Mouse (Mus musculus): ENCODE results near the gene Ldlr.

Gene Ldlr

DNA sequence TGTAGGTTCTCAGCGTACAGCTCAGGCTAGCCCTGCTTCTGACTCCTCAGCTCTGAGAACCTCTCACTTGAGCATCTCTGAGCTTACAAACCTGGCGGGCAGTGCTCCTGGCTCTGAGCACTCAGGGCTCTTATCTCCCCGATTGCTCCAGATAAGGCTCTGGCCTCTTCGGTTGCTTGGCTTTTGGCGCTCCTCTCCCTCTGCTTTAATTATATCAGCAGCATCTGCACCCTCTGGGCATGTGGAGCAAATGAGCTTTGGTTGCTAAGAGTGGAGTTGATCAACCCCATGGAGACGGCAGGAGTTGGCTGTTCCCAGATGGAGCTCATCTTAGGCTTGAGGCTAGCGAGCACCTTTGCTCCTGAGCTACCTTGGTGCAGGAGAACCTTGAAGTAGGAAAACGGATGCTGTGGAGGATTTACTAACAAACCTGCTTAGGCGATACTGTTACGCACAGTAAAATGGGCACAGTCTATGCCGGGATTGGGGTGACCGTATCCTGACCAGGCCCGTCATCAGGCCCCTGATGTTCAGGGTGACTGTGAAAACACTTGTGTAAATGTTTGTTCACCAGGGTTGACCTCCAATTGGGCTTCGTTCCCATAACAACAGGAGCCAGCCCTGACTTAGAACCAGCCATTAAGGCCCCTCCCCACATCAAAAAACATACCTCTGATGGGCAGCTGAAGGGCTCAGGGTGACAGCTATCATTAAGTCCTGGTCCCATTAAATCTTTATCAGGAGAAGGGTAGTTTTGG is 3.1 kb downstream of the Ldlr start:
- DNase-seq, result no peak

DNA sequence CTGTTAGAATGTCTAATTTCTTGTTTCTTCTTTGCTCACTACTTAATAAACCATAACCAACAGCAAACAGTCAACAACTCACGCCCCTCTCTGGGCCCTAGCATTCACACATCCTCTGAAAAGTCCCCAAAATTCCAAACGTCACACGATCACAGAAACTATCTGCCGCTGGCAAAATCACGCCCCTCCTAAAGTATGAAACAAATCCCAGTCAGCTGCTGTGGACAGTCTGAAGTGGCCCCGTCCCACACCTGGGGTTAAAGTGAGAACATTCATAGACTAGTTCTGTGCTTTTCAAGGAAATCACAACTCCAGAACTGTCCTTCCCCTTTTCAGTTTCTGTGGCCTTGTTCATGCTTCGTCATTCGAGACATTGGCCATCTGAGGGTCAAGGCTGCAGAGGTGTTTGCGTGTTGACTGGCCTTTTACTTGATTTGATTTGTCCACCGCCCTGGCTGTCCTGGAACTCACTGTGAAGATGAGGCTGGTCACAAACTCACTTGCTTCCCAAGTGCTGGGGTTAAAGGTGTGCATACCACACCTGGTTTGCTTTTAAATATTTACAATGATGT is 5.1 kb downstream of the Ldlr start:
- DNase-seq, result no peak

DNA sequence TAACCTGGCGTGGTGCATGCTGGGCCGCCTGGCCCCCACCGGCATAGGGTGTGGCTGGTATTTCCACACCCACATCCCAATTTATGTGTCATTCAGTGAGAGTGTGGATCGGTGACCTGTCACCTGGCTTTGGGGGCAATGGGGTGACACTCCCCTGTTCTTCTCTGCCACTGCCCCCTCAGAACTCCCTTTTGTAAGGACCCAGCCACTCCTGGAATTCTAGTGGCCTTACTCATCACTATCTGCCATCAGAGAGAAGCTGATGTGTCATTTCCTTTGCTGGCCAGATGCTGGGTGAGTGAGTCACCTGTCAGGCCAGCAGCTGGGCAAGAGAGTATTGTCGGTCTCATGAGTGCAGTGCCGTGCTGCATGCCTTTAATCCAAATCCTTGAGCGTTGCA is 6.0 kb downstream of the Ldlr start:
- no peak for DNase-seq

DNA sequence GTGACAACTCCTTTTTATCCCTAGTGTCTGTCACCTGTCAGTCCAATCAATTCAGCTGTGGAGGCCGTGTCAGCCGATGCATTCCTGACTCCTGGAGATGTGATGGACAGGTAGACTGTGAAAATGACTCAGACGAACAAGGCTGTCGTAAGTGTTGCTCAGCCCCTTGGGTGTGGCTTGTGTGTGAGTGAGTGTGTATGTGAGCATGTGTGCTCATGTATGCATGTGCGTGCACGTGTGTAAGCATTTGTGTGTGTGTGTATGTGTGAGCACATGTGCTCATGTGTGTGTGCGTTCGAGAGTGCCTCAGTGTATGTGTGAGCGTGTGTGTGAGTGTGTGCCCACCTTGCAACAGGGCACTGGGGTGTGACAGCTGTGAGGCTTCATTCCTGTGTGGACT is 9.0 kb downstream of the Ldlr start:
- no peak for DNase-seq

DNA sequence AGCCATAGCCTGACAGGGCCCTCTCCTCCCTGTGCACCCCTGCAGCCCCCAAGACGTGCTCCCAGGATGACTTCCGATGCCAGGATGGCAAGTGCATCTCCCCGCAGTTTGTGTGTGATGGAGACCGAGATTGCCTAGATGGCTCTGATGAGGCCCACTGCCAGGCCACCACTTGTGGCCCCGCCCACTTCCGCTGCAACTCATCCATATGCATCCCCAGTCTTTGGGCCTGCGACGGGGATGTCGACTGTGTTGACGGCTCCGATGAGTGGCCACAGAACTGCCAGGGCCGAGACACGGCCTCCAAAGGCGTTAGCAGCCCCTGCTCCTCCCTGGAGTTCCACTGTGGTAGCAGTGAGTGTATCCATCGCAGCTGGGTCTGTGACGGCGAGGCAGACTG is 10.2 kb downstream of the Ldlr start:
- DNase-seq, result no peak

DNA sequence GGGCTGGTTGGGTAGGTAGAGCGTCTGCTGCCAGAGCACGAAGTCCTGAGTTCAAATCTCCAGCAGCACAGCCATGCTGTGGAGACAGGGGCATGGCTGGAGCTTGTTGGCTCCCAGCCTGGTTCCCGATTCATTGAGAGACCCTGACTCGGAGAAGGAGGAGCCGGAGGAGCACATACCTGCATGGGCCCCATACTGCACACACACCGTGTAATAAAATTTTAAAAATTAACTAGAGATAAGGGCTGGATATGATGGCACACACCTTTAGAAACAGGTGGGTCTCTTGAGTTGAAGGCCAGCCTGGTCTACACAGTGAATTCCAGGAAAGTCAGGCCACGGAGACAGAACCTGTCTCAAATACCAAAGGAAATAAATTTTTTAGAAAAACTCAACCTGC is 10.7 kb downstream of the Ldlr start:
- DNase-seq, result no peak

DNA sequence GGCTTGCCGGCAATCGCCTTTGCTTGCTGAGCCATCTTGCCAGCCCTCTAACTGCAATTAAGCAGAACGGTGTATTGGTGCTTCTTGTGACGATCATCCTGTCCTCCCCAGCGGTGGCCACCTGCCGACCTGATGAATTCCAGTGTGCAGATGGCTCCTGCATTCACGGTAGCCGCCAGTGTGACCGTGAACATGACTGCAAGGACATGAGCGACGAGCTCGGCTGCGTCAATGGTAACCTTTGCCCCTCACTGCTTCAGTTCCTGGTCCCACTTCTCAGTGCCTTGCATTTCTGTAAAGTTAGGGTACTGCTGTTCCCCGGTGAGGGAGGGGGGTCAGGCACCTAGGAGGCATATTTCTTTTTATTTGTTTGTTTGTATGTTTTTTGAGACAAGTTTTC is 11.8 kb downstream of the Ldlr start:
- no peak for DNase-seq

DNA sequence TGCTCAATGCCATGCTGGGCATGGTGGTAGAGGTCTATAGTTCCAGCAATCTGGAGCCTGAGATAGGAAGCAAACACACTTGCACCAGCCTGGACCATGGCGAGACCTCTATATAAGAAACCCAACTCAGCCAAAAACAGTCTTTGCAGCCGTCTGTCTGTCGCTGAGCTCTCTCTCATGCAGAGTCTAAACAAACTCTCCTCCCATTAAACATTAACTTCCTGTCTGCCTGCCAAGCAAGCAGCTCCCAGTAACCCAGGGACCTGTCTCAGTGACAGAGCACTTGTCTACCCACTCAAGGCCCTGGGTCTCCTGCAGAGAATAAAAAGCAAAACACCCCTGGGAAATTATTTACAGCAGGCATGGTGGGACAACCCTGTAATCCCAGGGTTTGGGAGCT is 13.3 kb downstream of the Ldlr start:
- DNase-seq, result no peak

DNA sequence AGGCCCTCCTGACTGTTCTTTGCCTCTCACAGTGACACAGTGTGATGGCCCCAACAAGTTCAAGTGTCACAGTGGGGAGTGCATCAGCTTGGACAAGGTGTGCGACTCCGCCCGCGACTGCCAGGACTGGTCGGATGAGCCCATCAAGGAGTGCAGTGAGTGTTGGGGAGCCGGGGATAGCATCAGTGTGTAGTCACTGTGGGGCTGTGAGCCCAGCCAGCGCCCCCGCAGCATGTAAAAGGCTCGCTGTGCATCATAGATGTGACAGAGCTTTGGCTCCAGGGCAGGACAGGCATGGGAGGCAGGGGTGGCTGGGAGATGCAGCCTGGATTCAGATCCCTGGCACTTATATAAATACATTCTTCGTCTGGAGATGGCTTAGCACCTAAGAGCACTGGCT is 13.9 kb downstream of the Ldlr start:
- DNase-seq, result no peak

DNA sequence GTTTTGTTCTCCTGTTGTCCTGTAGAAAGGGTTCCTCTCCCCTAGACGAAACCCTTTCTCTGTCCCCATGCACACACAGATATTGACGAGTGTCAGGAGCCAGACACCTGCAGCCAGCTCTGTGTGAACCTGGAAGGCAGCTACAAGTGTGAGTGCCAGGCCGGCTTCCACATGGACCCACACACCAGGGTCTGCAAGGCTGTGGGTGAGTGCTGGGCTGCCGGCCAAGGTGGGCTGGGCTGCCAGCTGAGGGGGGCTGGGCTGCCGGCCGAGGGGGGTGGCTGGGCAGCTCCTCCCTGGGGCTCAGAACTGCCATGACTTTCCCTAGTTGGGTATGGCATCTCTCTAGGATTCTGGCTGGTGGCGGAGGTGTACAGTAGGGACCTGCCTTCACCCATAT is 15.5 kb downstream of the Ldlr start:
- no peak for DNase-seq

DNA sequence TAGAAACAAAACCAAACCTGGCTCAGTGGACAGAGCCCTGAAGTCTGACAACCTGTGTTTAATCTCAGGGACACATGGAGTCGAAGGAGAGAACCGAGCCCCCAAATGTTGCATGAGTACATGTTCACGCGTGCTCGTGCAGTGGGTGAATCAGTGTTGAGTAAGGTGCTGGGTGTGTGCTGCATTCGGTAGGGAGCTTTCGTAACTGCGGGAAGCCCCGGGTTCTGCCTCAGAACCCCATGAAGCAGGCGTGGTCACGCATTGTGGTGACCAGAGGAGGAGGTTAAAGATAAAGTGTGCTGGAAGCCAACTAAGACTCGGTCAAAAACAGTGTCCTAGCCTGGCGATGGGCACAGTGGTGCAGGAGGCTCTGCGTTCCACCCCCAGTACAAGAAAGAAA is 17.1 kb downstream of the Ldlr start:
- DNase-seq, result no peak

DNA sequence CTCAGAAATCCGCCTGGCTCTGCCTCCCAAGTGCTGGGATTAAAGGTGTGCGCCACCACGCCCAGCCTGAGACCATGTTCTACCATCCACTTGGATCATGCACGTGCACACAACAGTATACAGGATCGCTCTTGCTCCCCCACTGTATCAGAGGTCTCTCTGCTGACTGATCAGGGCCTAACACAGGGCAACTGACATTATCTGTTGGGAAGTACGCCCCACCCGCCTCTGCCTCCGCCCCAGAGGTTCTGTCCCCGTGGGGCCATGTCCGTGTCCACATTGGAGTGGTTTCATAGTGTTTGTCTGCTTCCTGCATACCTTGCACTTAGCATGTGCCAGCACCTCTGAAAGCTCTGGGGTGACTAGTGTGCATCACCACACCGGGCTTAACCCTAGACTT is 18.2 kb downstream of the Ldlr start:
- no peak for DNase-seq

DNA sequence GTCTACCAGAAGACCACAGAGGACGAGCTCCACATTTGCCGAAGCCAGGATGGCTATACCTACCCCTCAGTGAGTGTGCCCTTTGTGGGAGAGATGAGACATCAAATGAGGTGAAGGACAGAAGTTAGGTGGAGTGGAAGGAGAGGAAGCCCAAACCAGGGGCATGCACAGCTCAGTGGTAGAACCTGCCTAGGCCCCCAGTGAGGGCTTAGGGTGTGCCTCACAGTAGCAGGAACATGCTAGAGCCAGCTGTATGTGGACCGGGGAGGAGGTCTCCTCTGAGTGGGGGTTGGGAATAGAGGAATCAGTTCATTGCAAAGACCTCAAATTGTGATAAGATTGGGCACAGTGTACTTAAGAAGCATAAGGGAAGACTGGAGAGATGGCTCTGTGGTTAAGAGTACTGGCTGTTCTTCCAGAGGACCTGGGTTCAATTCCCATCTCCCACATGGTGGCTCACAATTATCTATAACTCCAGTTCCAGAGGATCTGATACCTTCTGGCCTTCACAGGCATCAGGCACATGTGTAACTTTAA is 24.0 kb downstream of the Ldlr start:
- DNase-seq, result no peak

DNA sequence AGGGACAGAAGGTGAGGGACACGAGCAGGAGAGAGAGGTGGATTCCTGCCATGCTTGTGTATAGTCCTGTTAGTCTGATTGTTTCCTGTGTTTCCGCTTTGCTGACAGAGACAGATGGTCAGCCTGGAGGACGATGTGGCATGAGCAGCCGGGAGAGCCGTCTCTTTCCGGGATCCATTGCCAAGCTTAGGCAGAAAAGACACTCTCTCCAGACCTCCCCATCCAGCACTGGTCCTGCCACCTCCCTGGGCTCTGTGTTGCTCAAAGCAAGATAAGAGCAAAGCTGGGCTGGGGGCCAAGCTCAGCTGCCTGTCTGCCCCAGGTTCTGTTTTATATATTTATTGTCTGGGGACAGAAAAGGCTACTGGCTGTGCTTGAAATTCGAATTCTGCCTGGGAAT is 24.8 kb downstream of the Ldlr start:
- no peak for DNase-seq

DNA sequence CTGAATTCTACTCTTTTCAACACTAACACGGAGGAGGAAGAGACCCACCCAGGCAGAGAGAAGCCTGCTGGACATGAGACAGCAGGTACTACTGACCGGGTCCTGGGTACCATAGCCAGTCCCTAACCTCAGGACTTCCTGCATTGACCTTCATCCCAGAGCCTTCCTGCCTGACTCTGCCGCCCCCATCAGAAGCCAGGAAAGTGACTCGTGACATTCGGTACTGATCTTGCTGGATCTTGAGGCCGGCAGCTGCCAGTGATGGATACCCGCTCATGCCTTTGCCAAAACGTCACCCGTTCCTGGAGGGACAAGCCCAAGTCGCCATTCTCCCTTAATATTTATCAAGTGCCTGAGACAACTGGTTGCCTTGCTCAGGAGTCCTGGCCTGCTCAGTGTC is 25.2 kb downstream of the Ldlr start:
- no peak for DNase-seq

DNA sequence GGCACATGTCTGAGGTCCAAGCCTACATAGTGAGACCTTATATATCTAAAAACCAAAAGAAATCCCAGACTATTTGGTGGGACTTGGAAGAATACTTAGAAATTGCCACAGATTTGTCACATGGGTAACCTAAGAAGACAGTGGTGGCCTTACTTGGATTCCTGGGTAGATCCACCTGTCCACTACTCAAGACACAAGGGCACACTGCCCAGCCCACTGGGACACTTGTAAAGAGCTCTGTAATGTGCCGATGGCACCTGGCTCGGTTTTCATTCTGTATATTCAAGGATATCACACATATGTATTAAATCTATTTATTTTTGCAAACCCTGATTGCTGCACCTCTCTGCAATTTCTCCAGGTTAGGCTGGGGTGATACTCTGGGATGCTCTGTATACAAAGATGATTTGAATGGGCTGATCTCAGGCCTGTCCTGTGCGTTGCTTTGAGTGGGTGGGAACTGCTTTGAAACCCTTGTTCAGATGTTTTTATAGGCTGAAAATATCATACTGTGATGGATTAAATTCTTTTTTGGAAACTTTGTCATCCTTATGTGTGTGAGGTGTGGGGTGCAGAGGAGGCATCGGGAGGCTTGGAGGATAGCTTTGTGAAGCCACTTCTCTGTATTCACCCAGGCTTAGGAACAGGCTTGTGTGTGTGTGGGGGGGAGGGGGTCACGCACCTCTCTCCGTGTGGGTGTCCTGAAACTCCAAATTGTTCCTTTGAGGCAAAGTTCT is 26.3 kb downstream of the Ldlr start:
- no peak for DNase-seq

DNA sequence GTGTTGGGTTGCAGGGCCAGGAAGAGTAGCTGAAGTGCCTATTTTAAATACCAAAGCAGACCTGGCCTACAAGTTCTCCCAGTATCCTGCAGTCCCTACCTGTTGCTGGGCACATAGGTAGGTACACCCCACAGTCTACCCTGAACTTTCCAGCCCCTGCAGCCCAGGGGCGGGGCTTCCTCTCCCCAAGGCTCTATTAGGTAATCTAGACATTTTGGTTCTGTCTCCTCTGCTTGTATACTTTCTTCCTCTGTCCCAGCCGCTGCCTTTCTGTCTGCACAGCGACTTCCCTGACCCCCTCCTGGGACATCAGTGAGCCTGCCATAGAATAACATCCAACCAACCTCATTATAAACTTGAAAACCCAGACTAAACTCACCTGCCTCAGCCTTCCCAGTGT is 27.1 kb downstream of the Ldlr start:
- no peak for DNase-seq

DNA sequence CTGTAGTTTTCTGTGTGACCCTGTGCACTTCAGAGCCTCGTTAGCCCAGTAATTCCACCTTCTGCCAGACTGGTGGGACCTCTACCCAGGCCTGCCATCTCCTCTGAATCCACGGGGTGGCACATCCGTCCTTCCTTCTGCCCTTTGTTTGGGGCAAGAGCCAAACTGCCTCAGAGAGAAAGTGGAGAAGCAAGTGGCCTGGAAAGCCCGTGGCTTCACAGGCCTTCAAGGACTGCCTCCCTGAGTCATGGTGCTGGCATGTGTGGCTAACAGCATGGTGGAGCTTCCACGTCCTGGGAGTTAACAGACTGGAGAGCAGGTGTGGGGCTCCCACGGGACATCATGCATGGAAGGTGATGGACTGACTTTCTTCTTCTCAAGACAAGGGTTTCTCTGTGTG is 28.1 kb downstream of the Ldlr start:
- DNase-seq, result no peak

DNA sequence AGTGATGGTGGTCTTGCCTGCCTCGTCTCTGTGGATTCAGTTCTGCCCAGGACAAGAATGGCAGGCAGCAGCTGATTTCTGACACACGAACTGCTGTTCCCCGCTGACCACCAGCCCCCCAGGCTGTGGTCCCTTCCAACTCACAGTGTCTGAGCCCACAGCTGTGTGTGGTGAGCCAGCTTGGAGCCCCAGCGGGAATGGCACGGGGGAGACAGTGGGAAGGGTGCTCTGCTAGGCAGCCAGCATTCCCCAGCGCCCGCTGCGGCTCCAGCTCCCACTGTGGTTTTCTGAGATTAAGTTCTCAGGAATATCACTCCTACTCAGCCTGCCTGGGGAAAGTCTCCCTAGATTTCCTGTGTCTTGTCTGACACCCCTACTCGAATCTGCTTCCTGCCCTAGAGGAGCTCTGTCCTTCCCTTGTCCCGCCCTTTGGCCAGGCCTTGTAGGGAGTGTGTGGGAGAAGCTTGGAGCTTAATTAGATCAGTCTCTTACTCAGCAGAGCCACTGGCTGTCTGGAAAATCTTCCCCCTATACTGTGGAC is 29.0 kb downstream of the Ldlr start:
- no peak for DNase-seq

DNA sequence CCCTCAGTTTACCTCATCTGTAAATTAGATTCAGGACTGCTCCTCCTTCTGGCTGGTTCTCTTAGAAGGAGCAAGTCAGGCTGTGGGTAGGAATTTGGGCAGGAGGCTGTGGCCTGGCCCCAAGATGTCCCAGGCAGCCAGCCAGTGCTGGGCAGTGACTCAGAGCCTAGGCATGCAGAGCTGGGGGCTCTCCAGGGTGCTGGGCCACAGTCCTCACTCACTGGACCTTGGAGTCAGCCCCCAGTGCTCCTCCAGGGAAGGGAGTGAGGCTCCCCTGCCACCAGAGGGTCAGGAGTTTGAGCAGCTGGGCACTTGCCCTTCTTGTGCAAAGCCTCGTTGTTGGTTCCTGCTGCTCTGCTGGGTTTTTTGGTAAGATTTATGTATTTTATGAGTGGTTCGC is 30.7 kb downstream of the Ldlr start:
- no peak for DNase-seq

DNA sequence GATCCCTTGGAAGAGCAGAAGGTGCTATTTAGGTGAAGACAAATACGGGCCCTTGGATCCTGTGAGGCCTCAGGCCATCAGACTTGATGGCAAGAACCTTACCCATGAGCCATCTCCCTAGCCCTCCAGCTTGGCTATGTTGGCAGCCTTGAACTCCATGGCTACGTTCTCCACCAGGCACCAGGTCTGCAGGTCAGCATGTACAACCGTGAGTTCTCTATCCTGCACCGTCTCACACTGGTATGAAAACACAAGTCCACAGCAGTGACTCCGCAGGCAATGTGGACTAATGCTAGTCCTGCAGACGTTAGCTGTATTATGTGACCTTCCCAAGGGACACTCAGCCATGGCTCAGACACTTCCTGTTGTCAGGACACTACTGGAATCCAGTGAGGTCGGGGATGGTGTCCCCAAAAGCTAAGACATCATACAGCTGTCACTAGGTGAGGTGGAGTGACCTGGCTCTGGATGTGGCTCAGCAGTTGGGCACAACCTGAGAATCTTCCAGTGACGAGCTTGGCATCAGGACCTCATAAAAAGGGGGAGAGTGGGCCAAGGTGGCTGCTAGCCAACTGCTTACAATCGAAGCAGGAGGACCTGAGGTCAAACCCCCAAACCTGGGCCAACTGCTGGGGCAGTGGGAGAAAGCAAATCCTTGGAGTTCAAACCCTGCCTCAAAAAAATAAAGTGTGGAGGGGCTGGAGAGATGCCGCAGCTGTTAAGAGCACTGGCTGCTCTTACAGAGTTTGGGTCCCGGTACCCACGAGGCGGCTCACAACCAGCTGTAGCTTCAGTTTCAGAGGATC is 31.4 kb downstream of the Ldlr start:
- no peak for DNase-seq

DNA sequence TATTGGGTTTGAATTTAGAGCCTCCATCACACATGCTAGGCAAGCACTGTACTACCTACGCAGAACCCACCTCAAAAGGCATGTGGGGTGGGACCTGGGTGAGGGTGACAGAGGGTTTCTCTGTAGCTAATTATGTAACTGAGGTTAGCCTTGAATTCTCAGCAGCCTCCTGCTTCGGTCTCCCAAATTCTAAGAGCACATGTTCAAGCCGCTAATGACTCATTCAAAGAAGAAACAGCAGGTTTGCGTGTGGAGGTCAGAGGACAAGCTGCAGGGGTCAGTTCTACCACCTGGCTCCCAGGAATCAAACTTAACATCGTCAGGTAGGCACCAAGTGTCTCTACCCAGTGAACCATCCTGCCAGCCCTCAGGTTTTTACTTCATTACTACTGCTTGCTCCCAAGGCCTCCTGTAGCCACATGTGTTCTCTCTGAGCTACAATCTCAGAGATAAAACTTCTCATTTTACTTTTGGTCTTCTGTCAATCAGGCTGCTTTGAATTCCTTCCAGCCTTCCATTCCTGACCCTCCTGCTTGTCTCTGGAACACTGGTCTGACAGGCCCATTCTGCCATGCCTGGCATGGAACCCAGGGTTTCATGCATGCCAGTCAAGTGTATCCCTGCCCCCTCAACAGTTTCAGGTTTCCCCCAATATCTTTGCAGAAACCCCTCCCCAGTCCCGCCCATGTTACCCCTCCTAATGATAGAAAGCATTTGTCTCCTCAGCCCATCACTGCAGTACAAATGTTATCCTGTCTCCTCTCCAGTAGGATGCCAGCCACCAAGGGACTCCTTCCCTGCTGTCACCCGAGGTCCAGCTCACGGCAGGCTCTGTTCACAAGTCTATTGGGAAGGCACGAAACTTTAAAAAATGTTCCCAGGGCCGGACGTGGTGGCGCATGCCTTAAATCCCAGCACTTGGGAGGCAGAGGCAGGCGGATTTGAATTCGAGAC is 35.6 kb downstream of the Ldlr start:
- DNase-seq, result no peak

Measured in thymus, postnatal 36 days (tissue).